Mouse (Mus musculus) stomach, embryonic 16.5 days (tissue): ENCODE data around the gene Tent5b. TPM values are rescaled to one million over a fixed set of nuclear protein-coding genes. Genes with fewer than 3 reads are reported as not detected.

Source experiments
- ATAC-seq: fragments of 200-750 bp; cut with Nextera tagmentation; 2 replicates; pipeline ENCODE4 v1.8.0; 2017; ENCODE audit warnings: moderate number of reproducible peaks, moderate TSS enrichment; ENCODE audit not compliant: insufficient read depth, low FRiP score
- H3K27ac ChIP-seq: fragments of 300-500 bp; sonication (generic); 2 replicates; pipeline ENCODE4 v1.5.1; 2014; ENCODE audit warnings: low read length
- H3K27me3 ChIP-seq: fragments of 300-500 bp; sonication (generic); 2 replicates; pipeline ENCODE4 v1.6.1; 2014; ENCODE audit warnings: low read length, control low read depth, mixed read lengths; ENCODE audit not compliant: control insufficient read depth, insufficient read depth
- H3K36me3 ChIP-seq: fragments of 300-500 bp; sonication (generic); 2 replicates; pipeline ENCODE4 v1.6.1; 2014; ENCODE audit warnings: low read length; ENCODE audit not compliant: control insufficient read depth, insufficient read depth
- H3K4me1 ChIP-seq: fragments of 300-500 bp; sonication (generic); 2 replicates; pipeline ENCODE4 v1.6.1; 2014; ENCODE audit warnings: low read length, control low read depth, mixed read lengths; ENCODE audit not compliant: control insufficient read depth, insufficient read depth
- H3K4me2 ChIP-seq: fragments of 300-500 bp; sonication (generic); 2 replicates; pipeline ENCODE4 v1.6.1; 2014; ENCODE audit warnings: low read depth, low read length, mixed read lengths
- H3K4me3 ChIP-seq: fragments of 300-500 bp; sonication (generic); replicated peaks from 2 replicates; pipeline ENCODE4 v1.5.1; 2014; ENCODE audit warnings: mild to moderate bottlenecking, low read length
- H3K9ac ChIP-seq: fragments of 300-500 bp; sonication (generic); 2 replicates; pipeline ENCODE4 v1.6.1; 2014; ENCODE audit warnings: low read length
- H3K9me3 ChIP-seq: fragments of 300-500 bp; sonication (generic); replicated peaks from 2 replicates; pipeline ENCODE4 v1.6.1; 2016; ENCODE audit warnings: low read length, control low read depth; ENCODE audit not compliant: control insufficient read depth
- WGBS: fragments of 180-500 bp; shearing (Covaris S2); extraction: QIAGEN DNeasy Blood & Tissue Kit; methylation state at CpG from one replicate; pipeline ENCODE4 v1.1.7; 2014; 5-methylcytosine and 5-hydroxymethylcytosine counted together
- polyA plus RNA-seq: library from polyadenylated mRNA; unstranded; fragments of >200 nt; fragmentation: Nextera tagmentation; extraction: Ambion mirVana; gene quantifications from 2 replicates; pipeline ENCODE4 v1.2.1, GENCODE M21; 2015

Gene Tent5b
- polyA plus RNA-seq, 1 experiment from 2014 or later, result 7.9 TPM

- H3K36me3 ChIP-seq, result no peaks in the 10 kb centered on the region
- no peak overlapping the region for H3K27ac ChIP-seq
- H3K4me3 ChIP-seq, result no peak overlapping the region
- no peak for ATAC-seq
- H3K9me3 ChIP-seq, result no peaks in the 10 kb centered on the region
- H3K4me2 ChIP-seq, result no peak overlapping the region
- WGBS, result 83% methylated on average over 5 of the region's 5 CpGs
- H3K4me1 ChIP-seq, result peaks cover 17% of the 10 kb centered on the region
- no peak overlapping the region for H3K9ac ChIP-seq
- no peaks in the 10 kb centered on the region for H3K27me3 ChIP-seq
These were observed 34.2 kb upstream of the Tent5b start for GRCm38 (mm10) chr4:133445727-133446126.

- Histone ChIP-seq H3K4me3 (no peak overlapping the region), H3K4me1 (peaks cover 18% of the 10 kb centered on the region), H3K4me2 (no peak overlapping the region), H3K27ac (no peak overlapping the region), H3K9ac (no peak overlapping the region), H3K27me3 (no peaks in the 10 kb centered on the region), H3K36me3 (no peaks in the 10 kb centered on the region), H3K9me3 (no peaks in the 10 kb centered on the region)
- 57% methylated on average over 5 of the region's 5 CpGs for whole genome bisulfite sequencing
- no peak for ATAC-seq
These were observed 32.6 kb upstream of the Tent5b start for GRCm38 (mm10) chr4:133447366-133447765.

- no peaks in the 10 kb centered on the region for H3K27me3 ChIP-seq
- H3K4me2 ChIP-seq, result no peak overlapping the region
- H3K9me3 ChIP-seq, result no peaks in the 10 kb centered on the region
- 79% methylated on average over 11 of the region's 11 CpGs for WGBS
- peaks cover 18% of the 10 kb centered on the region for H3K4me1 ChIP-seq
- no peak overlapping the region for H3K9ac ChIP-seq
- peak overlapping the region; percentile 29; the same call in 1 of the 2 replicates for H3K27ac ChIP-seq
- ATAC-seq, result no peak
- no peaks in the 10 kb centered on the region for H3K36me3 ChIP-seq
- H3K4me3 ChIP-seq, result no peak overlapping the region
These were observed 32.0 kb upstream of the Tent5b start for GRCm38 (mm10) chr4:133447967-133448366.

- H3K9ac ChIP-seq, result peak overlapping the region; percentile 28; the same call in 1 of the 2 replicates
- no peak overlapping the region for H3K4me3 ChIP-seq
- 46% methylated on average over 8 of the region's 8 CpGs for WGBS
- ATAC-seq, result peak; percentile 38; the same call in 1 of the 2 replicates
- no peak overlapping the region for H3K4me2 ChIP-seq
- H3K27me3 ChIP-seq, result no peaks in the 10 kb centered on the region
- H3K4me1 ChIP-seq, result peaks cover 15% of the 10 kb centered on the region
- H3K36me3 ChIP-seq, result no peaks in the 10 kb centered on the region
- H3K9me3 ChIP-seq, result no peaks in the 10 kb centered on the region
- peak overlapping the region; percentile 60; the same call in 1 of the 2 replicates for H3K27ac ChIP-seq
These were observed 31.1 kb upstream of the Tent5b start for GRCm38 (mm10) chr4:133448708-133449388.

GRCm38 (mm10) chr4:133449726-133450125, 30.2 kb upstream of the Tent5b start:
- no peak overlapping the region for H3K4me3 ChIP-seq
- no peaks in the 10 kb centered on the region for H3K9me3 ChIP-seq
- peaks cover 12% of the 10 kb centered on the region for H3K4me1 ChIP-seq
- no peak overlapping the region; the same call in 1 of the 2 replicates for H3K9ac ChIP-seq
- 0 out of 2 replicates have a peak overlapping the region, but pooled peaks have one; percentile 24 for H3K4me2 ChIP-seq
- no peak overlapping the region for H3K27ac ChIP-seq
- ATAC-seq, result no peak
- no peaks in the 10 kb centered on the region for H3K27me3 ChIP-seq
- no peaks in the 10 kb centered on the region for H3K36me3 ChIP-seq
- WGBS, result 20% methylated on average over 13 of the region's 13 CpGs

DNA sequence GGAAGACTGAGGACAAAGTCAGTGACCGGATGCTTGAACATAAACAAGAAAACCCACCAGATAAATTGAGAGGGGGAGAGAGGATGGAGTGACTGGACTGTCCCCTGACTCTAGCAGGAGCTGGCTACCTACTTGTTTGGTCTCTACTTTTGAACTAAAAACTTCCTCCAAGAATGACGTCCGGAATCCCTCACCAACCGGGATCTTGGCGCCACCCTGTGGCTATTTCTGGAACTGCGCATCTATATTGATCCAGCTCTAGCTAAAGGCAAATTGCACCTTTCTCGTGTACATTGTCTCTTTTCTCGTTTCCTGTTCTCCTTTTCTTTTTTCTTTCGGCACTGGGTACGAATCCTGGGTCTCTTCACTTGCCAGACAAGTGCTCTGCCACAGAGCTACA, 28.4 kb upstream of the Tent5b start:
- no peaks in the 10 kb centered on the region for H3K36me3 ChIP-seq
- no peak overlapping the region for H3K4me2 ChIP-seq
- H3K4me1 ChIP-seq, result peaks cover 12% of the 10 kb centered on the region
- H3K9me3 ChIP-seq, result no peaks in the 10 kb centered on the region
- H3K27ac ChIP-seq, result no peak overlapping the region
- H3K4me3 ChIP-seq, result no peak overlapping the region
- no peak overlapping the region for H3K9ac ChIP-seq
- 7% methylated on average over 10 of the region's 10 CpGs for WGBS
- ATAC-seq, result no peak
- no peaks in the 10 kb centered on the region for H3K27me3 ChIP-seq

- Histone ChIP-seq H3K9ac (no peak overlapping the region), H3K4me3 (no peak overlapping the region), H3K9me3 (no peaks in the 10 kb centered on the region), H3K4me2 (no peak overlapping the region), H3K4me1 (peaks cover 12% of the 10 kb centered on the region), H3K27ac (no peak overlapping the region), H3K36me3 (no peaks in the 10 kb centered on the region), H3K27me3 (no peaks in the 10 kb centered on the region)
- WGBS, result 72% methylated on average over 7 of the region's 7 CpGs
- no peak for ATAC-seq
These were observed 27.5 kb upstream of the Tent5b start for GRCm38 (mm10) chr4:133452433-133452832.

GRCm38 (mm10) chr4:133458044-133458443, 21.9 kb upstream of the Tent5b start:
- no peaks in the 10 kb centered on the region for H3K27me3 ChIP-seq
- ATAC-seq, result no peak
- 54% methylated on average over 3 of the region's 3 CpGs for WGBS
- H3K36me3 ChIP-seq, result no peaks in the 10 kb centered on the region
- no peak overlapping the region for H3K4me2 ChIP-seq
- H3K27ac ChIP-seq, result no peak overlapping the region
- 0 out of 2 replicates have a peak, but pooled peaks cover 4% of the 10 kb centered on the region for H3K4me1 ChIP-seq
- no peak overlapping the region for H3K4me3 ChIP-seq
- H3K9me3 ChIP-seq, result no peaks in the 10 kb centered on the region
- H3K9ac ChIP-seq, result no peak overlapping the region

DNA sequence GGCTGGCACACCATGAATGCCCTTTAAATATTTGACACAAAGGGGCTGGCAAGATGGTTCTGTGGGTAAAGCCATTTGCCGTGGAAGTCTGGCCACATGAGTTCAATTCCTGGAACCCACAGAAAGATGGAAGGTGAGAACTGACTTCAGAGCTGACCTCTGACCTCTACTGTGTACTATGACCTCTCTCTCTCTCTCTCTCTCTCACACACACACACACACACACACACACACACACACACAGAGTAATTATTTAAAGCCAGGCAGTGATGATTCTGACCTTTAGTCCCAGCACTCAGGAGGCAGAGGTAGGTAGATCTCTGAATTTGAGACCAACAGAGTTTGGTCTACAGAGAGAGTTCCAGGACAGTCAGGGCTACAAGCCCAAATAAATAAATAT, 19.9 kb upstream of the Tent5b start:
- no peaks in the 10 kb centered on the region for H3K36me3 ChIP-seq
- 0 out of 2 replicates have a peak, but pooled peaks cover 5% of the 10 kb centered on the region for H3K4me1 ChIP-seq
- no peak overlapping the region for H3K4me3 ChIP-seq
- no peaks in the 10 kb centered on the region for H3K9me3 ChIP-seq
- no peak overlapping the region for H3K4me2 ChIP-seq
- ATAC-seq, result no peak
- 83% methylated on average over 1 of the region's 1 CpGs for WGBS
- no peak overlapping the region for H3K27ac ChIP-seq
- H3K9ac ChIP-seq, result no peak overlapping the region
- no peaks in the 10 kb centered on the region for H3K27me3 ChIP-seq
